Mouse (Mus musculus): ENCODE data around the gene Tex19.2. TPM values are rescaled to one million over a fixed set of nuclear protein-coding genes. Genes with fewer than 3 reads are reported as not detected.

The Tex19.2 gene
- total and polyA plus RNA-seq, 3 experiments: 0.64 to 2.4 (median 1.4) TPM

DNA sequence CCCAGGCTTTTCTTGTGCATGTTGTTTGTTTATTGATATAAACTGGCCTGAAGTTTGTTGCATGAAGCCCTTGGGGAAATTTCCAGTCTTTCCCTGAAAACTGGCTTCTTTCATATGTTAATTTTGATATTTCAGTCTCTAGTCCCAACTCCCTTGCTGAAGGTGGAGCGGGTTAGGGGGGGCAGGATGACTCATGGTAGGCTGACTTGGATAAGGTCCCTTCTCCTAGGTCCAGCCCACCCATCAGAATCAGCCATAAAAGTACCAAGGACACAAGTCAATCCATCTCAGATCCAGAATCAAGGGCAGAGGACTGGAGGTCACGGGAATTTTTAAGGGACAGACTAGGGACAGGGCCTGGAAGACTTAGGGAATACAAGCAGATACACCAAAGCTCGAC is 7.4 kb downstream of the Tex19.2 start:
- no peak overlapping the region for H3K4me2 ChIP-seq (ENCODE audit: insufficient read depth, low read depth, poor library complexity, severe bottlenecking)
- no peak overlapping the region for H3K9ac ChIP-seq (ENCODE audit: insufficient read depth, low read depth)
- H3K36me3 ChIP-seq (replicated peaks in 1 of 2; ENCODE audit: control insufficient read depth in 1 of 2, insufficient read depth in 1 of 2, low read length in 1 of 2): no peaks in the 10 kb centered on the region
- TF ChIP-seq MAZ (IDR thresholded peaks at IDR 0.05; ENCODE audit: low read depth, low read length) (no peak), ZKSCAN1 (IDR thresholded peaks at IDR 0.05; ENCODE audit: borderline replicate concordance, low read depth, low read length) (no peak), KAT2A (IDR thresholded peaks at IDR 0.05; ENCODE audit: insufficient replicate concordance, low read length) (no peak), UBTF (IDR thresholded peaks at IDR 0.05; ENCODE audit: low read depth, low read length) (no peak), RAD21 (IDR thresholded peaks at IDR 0.05; ENCODE audit: low read depth, low read length) (no peak), MXI1 (IDR thresholded peaks at IDR 0.05; ENCODE audit: low read depth, low read length) (no peak), PAX5 (IDR thresholded peaks at IDR 0.05; ENCODE audit: low read length) (no peak), POLR2A (IDR thresholded peaks at IDR 0.05; ENCODE audit: low read depth, low read length) (no peak), MEF2A (IDR thresholded peaks at IDR 0.05; ENCODE audit: borderline replicate concordance, low read depth, low read length) (no peak), HCFC1 (IDR thresholded peaks at IDR 0.05; ENCODE audit: low read depth, low read length) (no peak), CHD2 (IDR thresholded peaks at IDR 0.05; ENCODE audit: low read length) (no peak), ELF1 (IDR thresholded peaks at IDR 0.05; ENCODE audit: low read depth, low read length) (no peak), SMC3 (IDR thresholded peaks at IDR 0.05; ENCODE audit: low read depth, low read length) (no peak)
- no peaks in the 10 kb centered on the region for H3K4me1 ChIP-seq (ENCODE audit: control insufficient read depth in 1 of 2, insufficient read depth in 2 of 2)
- in situ Hi-C loops (cut with MboI; ENCODE audit: low pct_ligation_motif_present, low pct_unique_long_range_greater_than_20kb, low sequenced_read_pairs): no loop called here
- no peaks in the 10 kb centered on the region for H3K79me2 ChIP-seq (replicated peaks; ENCODE audit: control insufficient read depth, extremely low read depth, insufficient read depth, poor library complexity, severe bottlenecking)
- no peak for DNase-seq (ENCODE audit: extremely low read depth)
- H3K4me3 ChIP-seq (replicated peaks in 1 of 3; ENCODE audit: low read depth in 2 of 3, low read length in 2 of 3, poor library complexity in 1 of 3): no peak overlapping the region
- dilution Hi-C loops (cut with MboI; ENCODE audit: extremely low pct_ligation_motif_present, extremely low pct_unique_long_range_greater_than_20kb, low sequenced_read_pairs): no loop called here
- H3K9me3 ChIP-seq (replicated peaks; ENCODE audit: low read length): no peaks in the 10 kb centered on the region
- H3K27ac ChIP-seq (ENCODE audit: insufficient read depth, low read depth): no peak overlapping the region
- peaks cover 3% of the 10 kb centered on the region for H3K27me3 ChIP-seq (replicated peaks)

DNA sequence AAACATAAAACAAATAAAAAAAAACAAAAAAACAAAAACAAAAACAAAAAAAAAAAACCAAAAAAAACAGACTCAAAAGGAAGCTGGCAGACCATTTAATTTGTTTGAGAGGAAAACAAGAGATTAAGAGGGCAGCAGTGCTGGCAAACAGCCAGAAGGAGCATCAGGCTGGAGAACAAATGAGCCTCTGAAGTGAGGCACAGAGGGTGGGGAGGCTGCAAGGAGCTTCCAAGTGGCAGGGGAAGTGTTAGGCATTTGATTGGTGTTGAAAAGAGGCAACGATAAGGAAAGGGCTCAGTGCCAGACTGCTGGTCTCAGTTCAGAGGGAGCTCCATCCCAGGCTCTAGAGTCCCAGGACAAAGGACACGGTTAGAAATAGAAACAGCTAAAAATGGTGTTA is 8.5 kb downstream of the Tex19.2 start:
- Histone ChIP-seq H3K36me3 (replicated peaks in 1 of 2; ENCODE audit: control insufficient read depth in 1 of 2, insufficient read depth in 1 of 2, low read length in 1 of 2) (no peaks in the 10 kb centered on the region), H3K27me3 (replicated peaks) (peaks cover 3% of the 10 kb centered on the region), H3K79me2 (replicated peaks; ENCODE audit: control insufficient read depth, extremely low read depth, insufficient read depth, poor library complexity, severe bottlenecking) (no peaks in the 10 kb centered on the region), H3K4me1 (ENCODE audit: control insufficient read depth in 1 of 2, insufficient read depth in 2 of 2) (no peaks in the 10 kb centered on the region), H3K9me3 (replicated peaks; ENCODE audit: low read length) (no peaks in the 10 kb centered on the region), H3K9ac (ENCODE audit: insufficient read depth, low read depth) (no peak overlapping the region), H3K27ac (ENCODE audit: insufficient read depth, low read depth) (no peak overlapping the region), H3K4me2 (ENCODE audit: insufficient read depth, low read depth, poor library complexity, severe bottlenecking) (no peak overlapping the region), H3K4me3 (replicated peaks in 1 of 3; ENCODE audit: low read depth in 2 of 3, low read length in 2 of 3, poor library complexity in 1 of 3) (no peak overlapping the region)
- TF ChIP-seq HCFC1 (IDR thresholded peaks at IDR 0.05; ENCODE audit: low read depth, low read length): no peak
- TF ChIP-seq EP300 (IDR thresholded peaks at IDR 0.05; ENCODE audit: low read length): no peak
- TF ChIP-seq RCOR1 (conservative IDR thresholded peaks at IDR 0.05; ENCODE audit: low read depth, low read length): no peak
- TF ChIP-seq MAFK (IDR thresholded peaks at IDR 0.05; ENCODE audit: insufficient replicate concordance, low read length): no peak
- no peak for TF ChIP-seq JUN (IDR thresholded peaks at IDR 0.05; ENCODE audit: insufficient read depth, low read depth, low read length)
- TF ChIP-seq POLR2AphosphoS2 (IDR thresholded peaks at IDR 0.05; ENCODE audit: low read depth, low read length): no peak
- TF ChIP-seq GABPA (IDR thresholded peaks at IDR 0.05; ENCODE audit: insufficient replicate concordance, low read depth, low read length): no peak
- TF ChIP-seq TCF12 (IDR thresholded peaks at IDR 0.05; ENCODE audit: low read depth, low read length): no peak
- no peak for TF ChIP-seq TBP (conservative IDR thresholded peaks at IDR 0.05; ENCODE audit: low read depth, low read length)
- TF ChIP-seq ZNF384 (IDR thresholded peaks at IDR 0.05; ENCODE audit: low read depth, low read length): no peak
- no peak for DNase-seq (ENCODE audit: extremely low read depth)
- in situ Hi-C loops (cut with MboI; ENCODE audit: low pct_ligation_motif_present, low pct_unique_long_range_greater_than_20kb, low sequenced_read_pairs) (no loop called here), dilution Hi-C loops (cut with MboI; ENCODE audit: extremely low pct_ligation_motif_present, extremely low pct_unique_long_range_greater_than_20kb, low sequenced_read_pairs) (no loop called here)

Data from CH12.LX (cell line).